Mouse (Mus musculus) E14TG2a.4 (cell line): ENCODE measurements around the gene Mcmbp.

Experiments used
- H3K27me3 ChIP-seq: 2 replicates; pipeline ENCODE4 v1.6.1; 2014; ENCODE audit warnings: low read length, control low read depth; ENCODE audit not compliant: insufficient read depth
- H3K36me3 ChIP-seq: 2 replicates; pipeline ENCODE4 v1.6.1; 2014; ENCODE audit warnings: low read length, control low read depth; ENCODE audit not compliant: insufficient read depth
- H3K4me1 ChIP-seq: replicated peaks from 2 replicates; pipeline ENCODE4 v1.6.1; 2014; ENCODE audit warnings: low read depth, low read length, control low read depth
- H3K4me3 ChIP-seq: replicated peaks from 2 replicates; pipeline ENCODE4 v1.5.1; 2014; ENCODE audit warnings: mild to moderate bottlenecking, low read length
- H3K9me3 ChIP-seq: 2 replicates; pipeline ENCODE4 v1.6.1; 2014; ENCODE audit warnings: low read length, control low read depth
- CTCF ChIP-seq: conservative IDR thresholded peaks from 2 replicates; pipeline ENCODE4 v1.5.1; 2014; ENCODE audit warnings: low read length
- NANOG ChIP-seq: IDR thresholded peaks from 2 replicates; pipeline ENCODE4 v1.6.1; 2014; ENCODE audit warnings: borderline replicate concordance, low read length, mixed read lengths
- POU5F1 ChIP-seq: IDR thresholded peaks from 2 replicates; pipeline ENCODE4 v1.6.1; 2014; ENCODE audit warnings: low read length, borderline replicate concordance

Gene Mcmbp

DNA sequence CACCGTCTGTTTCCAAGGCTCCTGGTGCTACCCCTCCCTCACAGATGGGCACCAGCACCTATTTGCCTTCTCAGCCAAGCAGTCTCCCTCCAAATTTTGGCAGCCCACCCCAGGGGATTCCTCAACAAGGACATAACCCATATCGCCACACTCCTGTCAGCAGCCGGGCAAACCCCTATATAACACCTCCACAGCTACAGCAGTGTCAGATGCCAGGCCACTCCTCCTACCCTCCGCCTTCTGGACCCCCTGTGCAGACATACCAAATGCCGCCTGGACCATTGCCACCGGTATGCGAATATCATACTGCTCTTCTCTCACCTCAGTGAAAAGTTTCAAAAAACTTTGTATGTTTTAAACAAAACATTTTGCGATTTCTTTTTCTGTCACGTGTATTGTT, 10.0 kb upstream of the Mcmbp start:
- H3K4me3 ChIP-seq = no peak overlapping the region
- H3K27me3 ChIP-seq = no peaks in the 10 kb centered on the region
- peaks cover 86% of the 10 kb centered on the region for H3K36me3 ChIP-seq
- H3K9me3 ChIP-seq = no peaks in the 10 kb centered on the region
- TF ChIP-seq POU5F1 (no peak), NANOG (no peak), CTCF (no peak)
- peaks cover 40% of the 10 kb centered on the region for H3K4me1 ChIP-seq

DNA sequence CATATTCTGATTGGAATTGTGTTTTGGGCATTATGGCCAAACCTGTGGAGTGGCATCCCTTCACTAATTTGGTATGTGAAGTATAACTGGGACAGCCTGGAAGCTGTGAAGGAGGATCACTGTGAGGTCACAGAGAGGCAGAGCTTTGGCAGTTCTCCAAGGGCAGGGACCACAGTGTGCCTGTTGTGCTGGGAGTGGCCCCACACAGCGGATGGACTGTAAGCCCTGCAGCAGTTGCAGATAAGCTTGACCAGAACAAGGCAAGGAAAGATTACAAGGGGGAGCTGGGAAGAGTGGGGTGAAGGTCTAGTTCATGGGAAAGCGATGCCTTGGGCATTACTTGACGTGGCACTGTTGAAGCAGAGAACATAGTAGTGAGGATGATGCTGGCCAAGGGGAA, 8.5 kb upstream of the Mcmbp start:
- no peaks in the 10 kb centered on the region for H3K9me3 ChIP-seq
- H3K27me3 ChIP-seq = no peaks in the 10 kb centered on the region
- no peak for TF ChIP-seq CTCF
- no peak for TF ChIP-seq POU5F1
- TF ChIP-seq NANOG = no peak
- peaks cover 49% of the 10 kb centered on the region for H3K4me1 ChIP-seq
- no peak overlapping the region for H3K4me3 ChIP-seq
- peaks cover 71% of the 10 kb centered on the region for H3K36me3 ChIP-seq

DNA sequence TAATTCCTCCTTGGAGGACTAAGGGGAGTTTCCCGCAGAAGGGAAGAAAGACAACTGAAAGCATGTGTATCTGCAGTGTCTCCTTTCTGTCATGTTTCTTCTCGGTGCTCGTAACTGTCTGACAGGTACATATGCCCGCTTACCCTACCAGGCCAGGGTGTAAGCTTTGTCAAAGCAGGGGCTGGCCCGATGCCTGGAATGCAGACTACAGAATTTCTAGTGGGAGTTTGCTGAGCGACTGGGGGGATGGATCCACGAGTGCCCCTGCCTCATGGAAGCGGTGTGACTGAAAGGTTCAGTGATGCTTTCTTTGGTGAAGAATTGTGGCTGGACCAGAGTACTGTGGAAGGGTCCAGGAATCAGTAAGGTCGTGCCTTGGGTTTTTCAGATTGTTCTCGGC, 5.9 kb upstream of the Mcmbp start:
- no peaks in the 10 kb centered on the region for H3K27me3 ChIP-seq
- peaks cover 49% of the 10 kb centered on the region for H3K4me1 ChIP-seq
- H3K36me3 ChIP-seq = peaks cover 45% of the 10 kb centered on the region
- no peaks in the 10 kb centered on the region for H3K9me3 ChIP-seq
- peak overlapping the region; percentile 100 for H3K4me3 ChIP-seq
- TF ChIP-seq CTCF (no peak), POU5F1 (no peak), NANOG (no peak)

DNA sequence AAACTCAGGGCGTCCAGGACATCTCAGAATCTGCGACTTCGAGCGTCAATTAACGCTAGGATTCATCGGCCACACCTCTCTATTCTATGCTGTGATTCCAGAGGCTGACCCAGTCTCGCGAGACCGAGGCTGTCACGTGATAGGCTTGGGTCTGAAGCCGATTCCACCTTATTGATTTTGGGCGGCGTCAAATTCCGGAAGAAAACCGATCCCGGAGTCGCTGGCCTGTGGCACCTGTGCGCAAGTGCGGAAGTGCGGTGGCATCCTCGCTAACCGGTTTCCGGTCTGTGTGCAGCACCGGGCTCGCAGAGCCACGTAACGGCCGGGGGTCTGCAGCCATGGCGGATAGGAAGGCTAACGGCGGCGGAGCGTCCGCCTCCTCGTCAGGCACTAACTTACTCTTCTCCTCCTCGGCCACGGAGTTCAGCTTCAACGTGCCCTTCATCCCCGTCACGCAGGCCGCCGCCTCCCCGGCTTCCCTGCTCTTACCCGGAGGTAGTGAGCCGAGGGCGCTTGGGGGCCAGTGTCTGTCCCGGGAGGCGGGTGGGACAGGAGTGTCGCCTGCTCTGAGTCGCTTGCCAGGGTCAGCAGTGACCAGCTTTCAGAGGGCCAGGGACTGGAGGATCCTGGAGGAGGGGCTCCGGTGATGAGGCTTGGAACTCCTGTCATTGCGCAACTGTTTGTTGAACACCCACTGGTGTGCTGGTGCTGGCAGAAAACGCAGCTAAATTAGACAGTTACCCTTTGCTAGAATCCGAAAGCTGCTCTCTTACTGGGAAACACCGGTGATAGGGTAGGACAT, 4.6 kb upstream of the Mcmbp start, which contains the start of gene Sec23ip:
Gene Sec23ip (plus strand): TSS at position 260 of the 802 bp plus-strand sequence.
- H3K36me3 ChIP-seq = peaks cover 32% of the 10 kb centered on the region
- TF ChIP-seq NANOG (no peak), POU5F1 (no peak), CTCF (no peak)
- H3K9me3 ChIP-seq = no peaks in the 10 kb centered on the region
- H3K27me3 ChIP-seq = no peaks in the 10 kb centered on the region
- peaks cover 48% of the 10 kb centered on the region for H3K4me1 ChIP-seq
- peak within 1 kb of the TSS; percentile 100 for H3K4me3 ChIP-seq

DNA sequence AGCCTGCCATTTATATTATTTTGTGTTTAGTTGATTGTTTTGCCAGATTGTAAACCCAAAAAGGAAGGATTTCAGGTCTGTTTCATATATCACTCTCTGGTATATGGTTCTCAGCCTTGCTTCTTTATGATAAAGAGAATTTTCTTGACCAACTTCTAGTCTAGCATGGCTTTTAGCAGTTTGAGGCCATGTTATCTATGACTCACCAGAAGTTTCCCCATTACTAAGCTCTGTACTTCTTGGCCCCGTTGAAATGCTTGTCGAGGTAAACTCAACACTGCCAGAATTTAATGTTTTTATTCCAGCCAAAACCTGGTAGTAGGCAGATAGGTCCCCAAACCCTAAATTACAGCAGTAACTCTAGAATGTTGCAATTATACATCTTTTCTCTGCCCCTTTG, 3.6 kb upstream of the Mcmbp start:
- no peak for TF ChIP-seq CTCF
- no peak for TF ChIP-seq POU5F1
- TF ChIP-seq NANOG = no peak
- no peaks in the 10 kb centered on the region for H3K27me3 ChIP-seq

DNA sequence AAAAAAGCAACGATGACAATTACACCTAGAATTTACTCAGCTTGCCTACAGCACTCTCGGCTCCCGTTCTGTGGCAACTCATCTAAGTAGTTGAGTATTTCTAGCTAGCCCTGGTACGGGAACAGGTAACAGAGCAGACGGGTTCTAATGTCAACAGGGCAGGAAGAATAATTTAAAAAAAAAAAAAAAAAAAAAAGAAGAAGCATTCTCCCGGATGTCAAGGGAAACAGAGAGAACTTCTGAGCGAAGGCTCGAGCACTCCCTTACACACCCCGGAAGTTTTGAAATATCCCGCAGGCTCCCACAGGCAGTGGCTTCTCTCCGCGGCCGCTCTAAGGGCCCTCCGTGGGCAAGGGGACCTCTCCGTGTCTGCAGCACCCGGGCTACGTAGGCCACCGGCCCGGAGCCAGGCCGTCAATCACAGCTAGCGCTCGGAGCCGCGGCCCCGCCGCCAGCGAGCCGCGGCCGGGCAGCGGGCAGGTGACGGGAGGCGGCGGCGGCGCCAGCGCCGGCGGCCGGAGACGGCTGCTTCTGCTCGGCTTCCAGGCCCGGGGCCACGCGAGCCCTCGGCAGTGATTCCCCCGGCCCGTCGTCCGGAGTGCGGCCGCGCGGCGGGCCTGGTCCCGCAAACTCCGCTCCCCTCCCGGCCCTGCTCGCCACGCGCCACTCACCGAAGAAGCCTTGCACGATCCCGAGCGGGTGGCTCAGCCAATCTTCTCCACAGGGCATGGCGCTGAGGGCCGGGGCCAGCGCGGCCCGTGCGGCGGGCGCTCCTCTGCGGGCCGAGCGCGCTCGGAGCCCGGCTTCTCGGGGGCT, 625 bp downstream of the Mcmbp start:
- Histone ChIP-seq H3K4me3 (peak overlapping the region; percentile 93), H3K27me3 (no peaks in the 10 kb centered on the region), H3K9me3 (no peaks in the 10 kb centered on the region), H3K36me3 (peaks cover 21% of the 10 kb centered on the region), H3K4me1 (peaks cover 55% of the 10 kb centered on the region)
- TF ChIP-seq CTCF (no peak), POU5F1 (no peak), NANOG (no peak)

More for the DNA sequence above, 3.6 kb upstream of the Mcmbp start:
- Histone ChIP-seq H3K9me3 (no peaks in the 10 kb centered on the region), H3K4me1 (peaks cover 49% of the 10 kb centered on the region), H3K4me3 (peak overlapping the region; percentile 100), H3K36me3 (peaks cover 27% of the 10 kb centered on the region)

DNA sequence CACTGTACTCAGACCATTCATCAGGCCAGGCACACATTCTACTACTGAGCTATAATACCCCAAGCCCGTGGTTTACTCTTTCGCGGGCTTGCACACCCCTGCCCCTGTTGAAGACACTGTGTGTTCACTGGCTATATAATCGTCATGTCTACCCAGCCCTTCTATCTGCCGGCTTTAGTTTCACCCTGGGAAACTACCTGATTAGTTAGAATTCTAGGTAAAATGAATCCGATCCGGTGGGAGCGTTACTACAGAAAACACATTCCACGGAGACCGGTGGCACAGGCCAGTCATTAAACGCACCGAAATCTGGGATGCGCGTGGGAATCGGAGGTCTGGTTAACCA, 1.2 kb downstream of the Mcmbp start:
- Histone ChIP-seq H3K27me3 (no peaks in the 10 kb centered on the region), H3K4me3 (peak overlapping the region; percentile 93), H3K4me1 (peaks cover 56% of the 10 kb centered on the region), H3K36me3 (peaks cover 26% of the 10 kb centered on the region), H3K9me3 (no peaks in the 10 kb centered on the region)
- TF ChIP-seq NANOG (no peak), CTCF (no peak), POU5F1 (no peak)

DNA sequence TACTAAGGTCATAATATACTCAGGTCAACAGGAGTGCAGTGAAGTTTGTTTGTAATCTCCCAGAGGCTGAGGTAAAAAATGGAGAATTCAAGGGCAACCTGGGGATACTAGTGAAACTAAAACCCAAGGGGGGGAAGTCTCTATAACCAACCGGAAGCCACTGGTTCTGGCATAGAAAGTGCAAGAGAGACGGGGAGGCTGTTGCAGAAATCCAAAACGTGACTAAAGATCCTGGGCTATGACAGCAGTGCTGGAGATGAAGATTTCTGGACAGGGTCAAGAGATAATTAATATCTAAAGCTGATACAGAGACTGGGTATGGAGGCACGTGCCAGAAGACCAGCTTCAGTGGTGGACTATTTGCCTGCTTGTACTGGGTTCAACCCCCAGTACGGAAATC, 2.3 kb downstream of the Mcmbp start:
- peaks cover 58% of the 10 kb centered on the region for H3K4me1 ChIP-seq
- no peaks in the 10 kb centered on the region for H3K27me3 ChIP-seq
- H3K4me3 ChIP-seq = peak overlapping the region; percentile 93
- no peaks in the 10 kb centered on the region for H3K9me3 ChIP-seq
- peaks cover 26% of the 10 kb centered on the region for H3K36me3 ChIP-seq
- no peak for TF ChIP-seq POU5F1

DNA sequence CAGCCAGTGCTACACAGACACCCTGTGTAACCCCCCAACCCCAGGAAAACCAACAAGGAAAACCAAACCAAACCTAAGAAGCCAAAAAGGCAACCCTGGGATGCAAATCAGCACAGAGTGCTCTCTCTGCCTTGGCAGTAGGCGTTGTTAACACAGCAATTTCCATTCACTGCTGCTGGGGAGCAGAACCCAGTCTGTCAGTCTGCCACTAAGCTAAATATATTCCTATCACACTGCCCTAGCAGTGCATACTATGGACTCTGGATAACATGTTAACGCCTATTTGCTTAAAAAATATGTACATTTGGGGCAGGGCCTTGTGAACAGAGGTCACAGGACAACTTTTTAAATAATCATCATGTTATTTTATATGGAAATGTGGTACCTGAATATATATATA, 8.7 kb downstream of the Mcmbp start:
- Histone ChIP-seq H3K4me1 (peaks cover 86% of the 10 kb centered on the region), H3K27me3 (no peaks in the 10 kb centered on the region), H3K36me3 (peaks cover 18% of the 10 kb centered on the region), H3K9me3 (no peaks in the 10 kb centered on the region), H3K4me3 (no peak overlapping the region)
- TF ChIP-seq CTCF (no peak), NANOG (no peak), POU5F1 (no peak)
